Mouse (Mus musculus): ENCODE data around the gene Slc2a1.

Slc2a1 gene

DNA sequence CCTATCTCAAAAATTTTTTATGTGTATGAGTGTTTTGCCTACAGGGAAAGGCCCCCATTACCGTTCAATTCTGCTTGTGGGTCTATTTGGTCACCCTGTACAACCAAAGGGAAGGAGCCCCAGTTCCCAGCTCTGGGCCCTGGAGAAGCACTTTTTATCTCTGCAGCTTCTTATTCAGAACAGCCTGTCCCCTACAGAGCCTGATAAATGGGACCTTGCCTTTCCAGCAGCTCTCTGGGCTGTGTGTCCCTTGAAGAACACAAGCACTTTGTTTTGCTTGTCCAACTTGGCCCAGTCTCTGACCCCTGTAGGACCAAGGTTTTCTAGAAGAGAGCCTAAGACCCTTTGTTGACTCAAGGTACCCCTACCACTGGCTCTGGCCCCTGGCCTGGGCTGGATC, 20.6 kb downstream of the Slc2a1 start:
- DNase-seq (ENCODE audit: low spot score): no peak

DNA sequence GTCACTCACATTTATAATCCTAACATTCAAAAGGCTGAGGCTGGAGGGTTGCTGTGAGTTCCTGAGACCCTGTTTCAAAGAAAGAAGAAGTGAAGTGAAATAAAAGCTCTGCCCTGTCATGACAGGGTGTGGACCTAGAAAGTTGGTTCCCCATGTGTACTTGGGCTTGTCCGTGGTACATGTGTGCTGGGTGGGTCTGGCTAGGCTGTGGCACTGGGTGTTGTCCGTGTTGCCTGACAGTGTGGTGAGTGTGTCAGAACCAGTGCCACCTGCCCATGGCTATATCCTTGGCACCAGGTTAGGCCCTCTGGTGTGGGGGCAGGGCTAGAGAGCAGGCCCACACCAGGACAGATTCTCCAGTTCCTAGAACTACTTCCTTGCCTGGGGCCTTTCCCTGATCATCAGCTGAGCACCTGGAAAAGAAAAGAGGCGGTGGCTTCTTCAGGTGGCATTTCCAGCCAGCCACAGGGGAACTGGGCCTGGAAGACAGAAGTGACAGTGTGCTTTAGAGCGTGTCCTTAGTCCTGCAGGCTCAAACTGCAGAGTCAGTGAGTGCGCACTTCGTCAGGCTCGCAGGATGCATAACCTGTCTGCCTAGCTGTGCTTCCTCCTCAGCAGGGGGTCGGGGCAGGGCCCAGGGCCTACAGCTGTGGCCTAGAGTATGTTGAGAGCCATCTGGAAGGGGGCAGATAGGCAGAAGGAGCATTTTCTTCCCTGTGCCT, 22.8 kb downstream of the Slc2a1 start:
- no peak for DNase-seq (ENCODE audit: low spot score)

DNA sequence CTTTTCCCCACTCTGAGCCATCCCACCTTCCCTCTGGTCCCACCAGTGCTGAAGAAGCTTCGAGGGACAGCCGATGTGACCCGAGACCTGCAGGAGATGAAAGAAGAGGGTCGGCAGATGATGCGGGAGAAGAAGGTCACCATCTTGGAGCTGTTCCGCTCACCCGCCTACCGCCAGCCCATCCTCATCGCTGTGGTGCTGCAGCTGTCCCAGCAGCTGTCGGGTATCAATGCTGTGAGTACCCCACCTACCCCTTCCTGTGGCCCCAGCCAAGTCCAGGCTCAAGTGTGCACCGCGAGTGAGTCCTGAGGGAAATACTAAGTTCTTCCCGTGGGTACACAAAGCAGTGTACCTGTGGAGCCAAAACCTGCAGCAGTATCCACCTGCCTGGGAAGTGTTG, 24.8 kb downstream of the Slc2a1 start:
- DNase-seq (ENCODE audit: low spot score): no peak

DNA sequence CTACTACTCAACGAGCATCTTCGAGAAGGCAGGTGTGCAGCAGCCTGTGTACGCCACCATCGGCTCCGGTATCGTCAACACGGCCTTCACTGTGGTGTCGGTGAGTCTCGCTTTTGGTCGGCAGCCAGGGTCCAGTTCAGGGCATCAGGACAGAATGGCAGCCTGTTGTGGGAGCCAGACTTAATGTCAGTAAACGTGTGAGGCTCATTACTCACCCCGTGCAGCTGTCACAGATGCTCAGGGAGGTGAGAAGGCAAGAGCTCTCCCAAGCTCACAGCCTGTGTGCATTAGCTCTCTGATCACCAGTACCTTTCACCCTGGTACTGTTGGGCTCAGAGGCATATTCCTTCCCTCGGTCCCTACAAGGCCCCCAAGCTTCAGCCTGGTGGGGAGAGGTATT, 25.3 kb downstream of the Slc2a1 start:
- DNase-seq (ENCODE audit: low spot score): no peak

DNA sequence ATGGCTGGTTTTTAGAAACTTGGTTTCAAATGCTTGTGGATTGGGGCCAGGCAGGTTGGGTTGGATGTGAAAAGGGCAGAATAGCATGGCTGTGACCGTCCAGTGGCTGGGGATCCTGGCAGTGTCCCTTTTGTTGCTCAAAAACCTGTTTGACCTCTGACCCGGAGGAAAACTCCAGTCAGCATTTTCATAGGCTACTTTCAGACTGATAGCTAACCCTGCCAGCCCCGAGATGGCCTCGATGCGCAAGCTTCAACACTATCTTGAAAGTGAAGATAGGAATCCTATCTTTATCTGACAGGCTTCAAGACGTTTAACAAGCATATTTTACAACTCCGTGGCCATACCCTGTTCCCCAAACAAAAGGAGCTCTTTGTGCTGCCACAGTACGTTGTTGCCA, 28.8 kb downstream of the Slc2a1 start:
- DNase-seq (ENCODE audit: low spot score): no peak

DNA sequence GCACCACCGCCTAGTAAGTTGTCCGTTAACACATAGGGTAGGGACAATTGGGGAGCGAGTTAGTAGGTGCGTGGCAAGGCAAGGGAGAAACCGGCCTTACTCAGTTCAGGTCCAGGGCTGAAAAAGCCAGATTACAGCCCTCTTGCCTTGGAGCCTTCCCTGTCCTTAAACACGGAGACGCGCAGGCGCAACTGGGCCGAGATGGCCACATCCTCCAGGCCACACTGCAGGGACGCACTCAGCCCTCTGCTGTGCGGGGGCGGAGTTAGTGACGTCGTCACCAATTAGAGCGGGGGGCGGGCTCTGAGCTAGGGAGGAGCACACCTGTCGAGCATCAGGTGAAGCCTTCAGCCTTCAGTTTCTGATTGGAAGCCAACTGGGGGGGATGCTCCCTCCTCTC, 29.7 kb downstream of the Slc2a1 start:
- peak; percentile 76 for DNase-seq (ENCODE audit: low spot score)

DNA sequence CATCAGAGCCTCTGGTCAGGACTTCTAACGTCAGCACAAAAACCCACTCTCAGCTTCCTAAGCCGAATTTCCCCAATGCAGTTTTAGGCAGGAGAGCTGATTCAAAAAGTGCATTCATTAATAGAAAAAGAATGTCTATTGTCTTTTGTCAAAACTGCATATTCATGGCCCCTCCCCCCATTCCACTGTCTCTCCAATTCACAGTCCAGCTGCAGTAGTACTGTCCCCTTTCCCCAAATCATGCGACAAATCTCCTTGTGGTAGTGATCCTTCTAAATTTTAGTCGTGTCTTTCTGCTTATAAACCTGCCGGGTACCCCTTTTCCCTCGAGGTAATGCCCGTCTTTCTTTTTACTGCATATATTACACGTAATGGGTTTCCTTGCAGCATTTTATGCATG, 30.3 kb downstream of the Slc2a1 start:
- no peak for DNase-seq (ENCODE audit: low spot score)

DNA sequence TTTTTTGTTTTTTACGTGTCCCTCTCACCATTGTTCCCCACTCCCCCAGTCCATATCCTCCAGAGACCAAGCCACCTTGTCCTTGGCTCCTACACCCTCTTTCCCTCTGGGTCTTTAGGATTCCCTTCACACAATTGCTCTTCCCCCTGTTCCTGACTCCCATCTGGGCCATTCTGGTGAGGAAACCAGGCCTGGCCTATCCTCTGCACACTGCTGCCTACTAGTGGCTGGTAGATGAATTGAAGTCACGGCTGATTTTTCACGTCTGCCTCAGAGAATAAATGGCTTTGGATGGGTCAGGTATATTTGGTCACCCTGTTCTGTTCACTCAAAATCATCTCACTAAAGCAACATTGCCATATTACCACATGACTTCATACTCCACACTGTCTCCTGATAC, 31.6 kb downstream of the Slc2a1 start:
- no peak for DNase-seq (ENCODE audit: low spot score)

DNA sequence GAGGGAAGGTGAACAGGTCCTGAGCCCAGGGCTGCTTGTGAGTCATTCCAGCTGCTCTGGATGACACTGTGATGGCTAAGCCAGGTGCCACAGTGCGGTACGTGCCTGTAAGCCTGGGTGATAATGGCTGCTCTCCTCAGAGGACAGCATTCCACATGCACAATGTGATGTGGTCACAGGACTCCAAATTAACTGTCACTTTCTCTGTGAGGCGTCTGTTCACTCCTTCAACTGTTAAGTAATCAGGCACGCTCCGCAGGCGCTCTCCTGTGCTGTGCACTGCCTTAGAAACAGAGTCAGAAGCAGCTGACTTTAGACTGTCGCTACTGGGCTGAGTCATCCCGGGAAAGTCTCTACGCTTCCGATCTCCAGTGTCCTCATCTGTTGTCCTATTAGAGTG, 32.7 kb downstream of the Slc2a1 start:
- DNase-seq (ENCODE audit: low spot score): no peak

DNA sequence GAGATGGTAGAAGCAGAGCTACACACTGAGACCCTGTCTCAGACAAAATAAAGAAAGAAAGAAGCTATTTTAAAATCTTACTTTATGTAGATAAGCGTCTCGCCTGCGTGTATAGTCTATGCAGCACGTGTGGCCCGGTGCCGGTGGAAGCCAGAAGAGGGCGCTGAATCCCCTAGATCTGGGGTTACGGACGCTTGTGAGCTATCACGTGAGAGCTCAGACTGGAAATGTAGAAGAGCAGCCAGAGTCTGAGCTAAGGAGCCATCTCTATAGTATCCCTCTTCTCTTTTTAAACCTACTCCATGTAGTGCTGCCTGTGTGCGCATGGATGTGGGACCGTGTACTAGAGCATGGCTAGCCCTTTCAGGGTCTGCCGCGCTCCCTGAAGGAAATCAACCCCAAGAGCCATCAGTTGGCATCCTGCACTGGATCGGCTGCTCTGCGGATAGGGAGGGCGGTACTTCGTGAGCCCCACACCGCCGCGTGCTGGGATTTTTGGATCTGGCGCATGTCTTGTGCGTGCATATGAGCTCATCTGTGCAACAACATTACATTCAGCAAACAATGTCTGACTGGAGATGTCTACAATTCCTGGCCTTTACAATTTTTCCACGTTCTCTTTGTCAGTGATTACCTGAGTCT, 33.8 kb downstream of the Slc2a1 start:
- DNase-seq (ENCODE audit: low spot score): peak; percentile 54

DNA sequence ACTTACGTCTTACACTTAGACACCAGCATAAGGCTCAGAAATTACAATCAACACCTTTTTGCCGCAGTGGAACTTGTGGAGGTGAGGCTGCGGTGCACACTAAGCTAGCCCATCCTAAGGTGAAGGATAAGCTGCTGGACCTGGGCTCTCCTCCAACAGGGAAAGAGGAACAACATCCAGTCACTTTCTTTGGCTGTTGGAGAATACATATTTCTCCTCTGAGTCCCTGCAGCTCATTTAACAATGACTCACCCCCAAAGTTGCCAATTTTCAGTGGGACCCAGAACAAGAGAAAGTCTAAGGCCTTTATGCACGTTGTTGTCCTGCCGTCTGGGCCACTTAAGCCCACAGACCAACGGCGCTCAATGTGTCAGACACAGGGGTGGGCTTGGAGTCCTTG, 38.3 kb downstream of the Slc2a1 start:
- DNase-seq (ENCODE audit: low spot score): no peak

DNA sequence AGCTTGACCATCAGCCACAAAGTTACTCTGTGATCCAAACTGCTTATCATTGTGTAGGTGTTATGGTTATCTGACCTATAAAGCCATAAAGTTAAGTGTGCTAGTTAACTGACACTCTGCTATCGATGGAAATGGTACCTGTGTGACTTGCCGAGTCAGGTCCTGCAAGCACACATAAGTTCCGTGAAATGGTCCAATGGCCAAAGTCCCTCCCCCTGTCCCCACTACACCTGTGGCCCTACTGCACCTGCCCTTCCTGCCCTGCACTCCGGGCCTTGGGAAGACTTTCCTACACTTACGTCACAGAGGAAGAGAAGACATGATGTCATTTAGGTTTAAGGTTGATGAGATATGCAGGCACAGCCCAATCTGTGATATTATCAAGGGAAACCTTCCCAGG, 38.8 kb downstream of the Slc2a1 start:
- no peak for DNase-seq (ENCODE audit: low spot score)

DNA sequence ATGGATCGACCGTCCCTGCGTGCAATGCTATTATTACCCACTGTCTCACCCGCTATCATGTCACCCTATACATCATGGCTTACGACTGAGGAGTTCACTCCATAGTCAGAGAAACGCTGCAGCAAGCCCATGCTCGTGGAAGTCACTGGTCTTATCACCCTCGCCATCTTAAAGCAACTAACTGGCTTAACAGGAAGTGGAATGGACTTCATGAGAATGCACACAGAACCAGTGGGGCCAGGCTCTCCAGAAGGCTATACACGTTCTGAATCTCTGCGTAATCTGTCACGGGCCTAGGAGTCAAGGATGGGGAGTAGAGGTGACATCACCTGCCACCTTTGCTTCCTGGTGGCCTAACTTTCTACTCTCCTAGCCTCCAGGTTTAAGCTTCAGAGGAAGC, 40.2 kb downstream of the Slc2a1 start:
- no peak for DNase-seq (ENCODE audit: low spot score)

DNA sequence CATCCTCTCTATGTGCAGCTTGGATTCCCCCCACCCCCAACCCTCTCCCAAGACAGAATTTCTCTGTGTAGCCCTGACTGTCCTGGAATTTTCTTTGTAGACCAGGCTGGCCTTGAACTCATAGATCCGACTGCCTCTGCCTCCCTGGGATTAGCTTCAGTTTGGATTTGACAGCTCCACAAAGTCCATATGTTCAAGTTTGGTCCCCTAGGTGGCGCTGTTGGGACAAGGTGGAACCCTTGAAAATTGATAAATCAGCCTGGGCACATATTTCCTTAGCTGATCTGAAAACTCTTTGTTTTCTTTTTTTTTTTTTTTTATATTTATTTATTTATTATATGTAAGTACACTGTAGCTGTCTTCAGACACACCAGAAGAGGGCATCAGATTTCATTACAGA, 48.7 kb downstream of the Slc2a1 start:
- DNase-seq (ENCODE audit: low spot score): peak; percentile 37

DNA sequence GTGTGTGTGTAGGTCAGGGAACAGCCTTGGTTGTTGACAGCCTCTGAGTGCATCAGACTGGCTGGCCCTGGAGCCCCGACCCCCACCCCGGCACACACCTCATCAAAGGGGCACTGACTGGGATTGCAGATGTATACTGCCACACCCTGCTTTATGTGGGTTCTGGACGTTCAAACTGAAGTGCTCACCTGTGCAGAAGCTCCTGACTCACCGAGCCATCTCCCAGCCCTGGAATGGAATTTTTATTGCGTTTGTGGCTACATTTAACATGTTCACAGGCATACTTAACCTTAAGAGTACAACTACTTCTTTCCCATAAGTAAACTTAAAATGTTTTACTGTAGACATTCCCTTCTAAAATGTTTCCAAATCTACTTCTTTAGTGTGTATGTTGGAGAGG, 49.4 kb downstream of the Slc2a1 start:
- no peak for DNase-seq (ENCODE audit: low spot score)

DNA sequence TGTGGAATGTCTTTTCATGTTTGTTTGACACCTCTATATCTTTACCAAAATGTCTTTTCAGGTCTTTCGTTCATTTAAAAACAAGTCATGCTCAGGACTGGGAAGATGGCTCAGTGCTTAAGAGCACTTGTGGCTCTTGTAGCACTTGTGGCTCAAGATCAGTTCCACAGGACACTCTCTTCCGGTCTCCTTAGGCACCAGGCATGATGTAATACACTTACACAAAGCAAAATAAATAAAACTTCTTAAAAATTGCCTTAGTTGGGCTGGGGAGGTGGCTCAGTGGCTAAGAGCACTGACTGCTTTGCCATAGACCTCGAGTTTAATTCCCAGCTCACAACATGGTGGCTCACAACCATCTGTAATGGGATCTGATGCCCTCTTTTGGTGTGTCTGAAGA, 52.8 kb downstream of the Slc2a1 start:
- no peak for DNase-seq (ENCODE audit: low spot score)

DNA sequence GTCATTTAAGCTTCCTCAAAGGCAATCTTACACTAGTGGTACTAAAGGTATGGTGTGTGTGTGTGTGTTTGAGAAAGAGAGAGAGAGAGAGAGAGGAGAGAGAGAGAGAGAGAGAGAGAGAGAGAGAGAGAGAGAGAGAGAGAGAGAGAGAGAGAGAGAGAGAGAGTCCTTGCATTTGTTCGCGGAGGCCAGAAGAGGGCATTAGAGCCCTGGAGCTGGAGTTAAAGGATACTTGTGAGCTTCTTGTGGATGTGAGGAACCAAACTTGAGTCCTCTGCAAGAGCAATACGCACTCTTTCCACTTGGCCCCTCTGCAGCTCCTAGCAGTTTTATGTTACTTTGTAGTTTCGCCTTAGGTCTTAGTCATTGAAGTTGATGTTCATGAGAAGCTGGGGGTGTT, 54.5 kb downstream of the Slc2a1 start:
- DNase-seq (ENCODE audit: low spot score): no peak

DNA sequence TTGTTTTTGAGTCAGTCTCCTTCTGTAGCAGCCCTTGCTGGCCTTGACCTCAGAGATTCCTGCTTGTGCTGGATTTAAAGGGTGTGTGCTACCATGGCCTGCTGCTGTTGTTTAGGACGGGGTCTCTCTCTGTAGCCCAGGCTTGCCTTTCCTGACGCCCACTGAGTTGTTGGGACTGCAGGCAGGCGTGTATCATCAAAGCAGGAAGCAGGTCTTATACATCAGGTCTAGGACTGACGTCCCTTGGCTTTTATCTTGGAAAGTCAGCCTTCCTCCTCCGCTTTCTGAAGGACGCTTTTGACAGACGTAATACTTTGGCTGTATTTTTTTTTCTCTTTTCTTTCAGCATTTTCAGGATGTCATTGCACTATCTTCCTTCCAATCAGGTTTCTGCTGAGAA, 57.4 kb downstream of the Slc2a1 start:
- no peak for DNase-seq (ENCODE audit: low spot score)

DNA sequence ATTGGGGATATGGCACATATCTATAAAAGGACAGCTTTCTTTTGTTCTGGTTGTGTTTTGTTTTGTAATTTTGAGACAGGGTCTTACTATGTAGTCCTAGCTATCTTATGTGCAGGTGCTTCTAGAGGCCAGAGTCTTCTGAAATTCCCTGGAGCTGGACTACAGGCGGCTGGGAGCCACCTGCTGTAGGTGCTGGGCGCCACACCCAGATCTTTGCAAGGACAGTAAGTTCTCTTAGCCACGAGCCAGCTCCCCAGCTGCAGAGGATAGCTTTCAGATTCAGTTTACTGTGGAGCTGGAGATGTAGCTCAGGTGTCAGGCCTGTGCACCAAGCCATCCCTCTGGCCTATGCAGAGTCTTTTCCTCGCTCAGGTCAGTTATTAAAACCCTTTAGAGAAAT, 58.6 kb downstream of the Slc2a1 start:
- no peak for DNase-seq (ENCODE audit: low spot score)

DNA sequence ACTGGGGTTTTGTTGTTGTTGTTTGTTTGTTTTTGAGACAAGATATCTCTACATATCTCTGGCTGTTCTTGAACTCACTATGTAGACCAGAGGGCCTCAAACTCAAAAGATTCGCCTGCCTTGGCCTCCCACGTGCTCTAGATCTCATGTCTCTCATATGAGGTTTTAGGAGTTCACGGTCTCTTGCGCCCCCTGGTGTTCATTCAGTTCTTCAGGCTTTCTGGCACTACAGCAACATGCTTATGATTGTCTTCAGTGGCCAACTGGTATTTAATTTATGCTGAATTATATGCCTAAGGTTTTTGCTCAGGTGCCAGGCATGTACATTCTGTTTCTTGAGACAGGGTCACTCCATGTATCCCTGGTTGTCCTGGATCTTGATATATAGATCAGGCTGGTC, 59.2 kb downstream of the Slc2a1 start:
- peak; percentile 68 for DNase-seq (ENCODE audit: low spot score)

DNA sequence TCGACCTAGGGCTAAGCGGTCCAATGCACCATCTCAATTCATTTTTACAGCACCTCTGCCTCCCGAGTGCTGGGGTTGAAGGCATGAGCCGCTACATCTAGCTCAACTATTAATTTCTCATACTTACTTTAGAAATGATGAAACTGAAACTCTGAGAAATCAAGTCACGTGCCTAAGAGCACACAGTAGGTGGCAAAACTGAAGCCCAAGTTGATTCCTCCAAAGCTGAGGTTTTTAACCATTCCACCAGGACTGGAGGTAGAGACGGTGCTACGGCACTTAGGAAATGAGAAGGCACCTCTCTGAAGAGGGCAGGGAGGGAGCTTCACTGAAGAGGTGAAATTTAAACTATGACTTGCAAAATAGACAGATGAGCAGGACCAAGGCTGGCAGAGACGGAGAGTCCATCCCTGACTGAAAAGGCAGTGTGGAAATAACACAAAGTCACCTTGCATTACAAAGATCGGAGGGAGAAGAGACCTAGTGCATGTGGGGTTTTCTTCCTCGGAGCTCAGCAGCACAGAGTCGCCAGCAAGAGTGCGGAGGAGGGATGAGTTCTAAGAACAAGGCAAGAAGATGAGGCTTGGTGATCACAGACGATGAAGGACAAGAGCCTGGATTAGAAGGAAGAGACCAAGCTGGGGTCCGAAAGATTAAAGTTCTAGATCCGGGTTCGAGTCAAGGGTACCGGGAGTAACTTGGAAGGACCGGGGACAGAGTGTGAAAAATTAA, 64.6 kb downstream of the Slc2a1 start:
- DNase-seq (ENCODE audit: low spot score): no peak

DNA sequence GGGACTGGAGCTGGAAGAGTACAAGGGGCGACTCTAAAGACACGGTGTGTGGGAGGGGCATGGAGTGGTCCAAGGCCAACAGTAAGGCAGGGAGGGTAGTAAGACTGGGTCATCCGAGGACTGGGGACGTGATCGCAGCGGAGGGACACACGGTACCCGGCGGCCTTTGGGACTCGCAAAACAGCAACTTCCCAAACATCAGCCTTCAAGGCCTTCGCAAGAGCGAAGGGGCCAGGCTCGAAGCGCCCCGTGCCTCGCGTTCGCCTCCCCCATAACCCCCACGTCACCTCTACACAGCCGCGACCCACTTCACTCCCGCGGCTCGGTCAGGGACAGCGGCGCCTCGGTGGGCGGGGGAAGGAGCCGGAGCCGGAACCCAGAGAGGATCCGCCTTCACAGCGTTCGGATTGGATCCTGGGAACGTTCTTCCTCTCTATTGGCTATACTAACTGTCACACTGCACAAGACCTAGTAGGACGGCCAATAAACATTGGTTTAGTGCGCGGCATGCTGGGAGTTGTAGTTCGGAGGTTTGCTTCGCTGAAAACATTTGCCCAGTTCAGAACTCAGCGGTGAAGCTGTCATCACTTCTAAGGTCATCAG, 65.4 kb downstream of the Slc2a1 start, which contains the start of gene Zfp691:
Gene Zfp691 (minus strand): TSS at position 345 of the 603 bp plus-strand sequence.
- peak; percentile 90 for DNase-seq (ENCODE audit: low spot score)

DNA sequence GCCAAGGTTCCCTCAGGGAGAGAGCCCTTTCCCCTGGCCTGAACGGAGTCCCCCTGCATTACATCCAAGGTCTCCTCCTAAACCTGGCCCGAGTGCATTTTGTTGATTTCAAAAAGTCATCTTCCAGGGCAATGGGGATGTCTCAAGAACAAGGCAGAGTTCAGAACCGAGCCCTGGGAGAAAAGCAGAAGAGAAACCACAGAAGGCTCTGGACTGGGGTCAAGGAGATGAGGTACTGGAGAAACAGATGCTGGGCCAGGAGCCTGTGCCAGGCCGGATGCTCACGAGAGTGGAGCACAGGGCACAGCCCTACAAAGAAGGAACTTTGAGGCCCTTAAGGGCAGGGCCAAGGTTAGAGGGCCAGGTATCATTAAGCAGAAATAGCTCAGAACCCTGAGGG, 69.2 kb downstream of the Slc2a1 start:
- no peak for DNase-seq (ENCODE audit: low spot score)

Measured in ovary, postnatal 36 days (tissue).